Mouse (Mus musculus) spleen, adult 2 months (tissue): ENCODE results near the gene Myo9b.
"Not testable (repeated sequence)": the region's sequence is repeated elsewhere in the genome, so short reads cannot be mapped to it uniquely, and the experiment has no call there.

Source experiments
- CTCF ChIP-seq: fragments of 200-500 bp; IDR thresholded peaks from 2 replicates; pipeline ENCODE4 v1.5.1; 2011; ENCODE audit warnings: mild to moderate bottlenecking, inconsistent platforms; ENCODE audit not compliant: insufficient read depth, insufficient read length, insufficient replicate concordance; ENCODE audit errors: extremely low read depth
- POLR2A ChIP-seq: fragments of 200-500 bp; IDR thresholded peaks from 2 replicates; pipeline ENCODE4 v1.6.1; 2011; ENCODE audit warnings: low read depth, low read length, inconsistent platforms

- TF ChIP-seq CTCF, POLR2A: not testable (repeated sequence)
These were observed 6.9 kb downstream of the Myo9b start for GRCm38 (mm10) chr8:71279409-71279808.
